Mouse (Mus musculus): ENCODE data around the gene Cep57l1. TPM values are rescaled to one million over a fixed set of nuclear protein-coding genes. Genes with fewer than 3 reads are reported as not detected.

Gene Cep57l1
- polyA plus RNA-seq, 1 experiment from 2014 or later, result 14.3 TPM

DNA sequence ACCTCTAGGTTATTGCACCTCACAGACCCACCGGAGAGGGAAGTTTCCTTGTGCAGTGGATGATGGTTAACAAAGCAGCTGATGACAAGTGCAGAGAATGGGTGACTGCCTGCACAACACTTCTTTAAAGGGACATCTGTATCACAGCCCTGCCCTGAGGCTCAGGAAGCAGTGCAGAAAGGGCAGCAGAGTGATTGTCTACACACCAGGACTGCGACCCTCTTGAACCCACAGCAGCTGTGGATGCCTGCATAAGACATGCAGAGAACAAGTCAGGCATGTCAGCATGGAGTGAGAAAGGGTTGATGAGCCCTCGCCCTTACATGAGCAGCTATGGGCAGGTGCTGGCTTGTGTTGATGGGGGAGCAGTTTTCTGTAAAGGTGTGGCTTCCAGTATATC is 48.8 kb downstream of the Cep57l1 start:
- Histone ChIP-seq H3K36me3 (ENCODE audit: control insufficient read depth, insufficient read depth, low read length) (no peaks in the 10 kb centered on the region), H3K27ac (ENCODE audit: low read depth, low read length) (no peak overlapping the region), H3K4me1 (ENCODE audit: control insufficient read depth, insufficient read depth, low read depth, low read length) (no peaks in the 10 kb centered on the region), H3K9ac (ENCODE audit: low read depth, low read length) (no peak overlapping the region), H3K27me3 (replicated peaks; ENCODE audit: control insufficient read depth, insufficient read depth, low read length) (no peaks in the 10 kb centered on the region), H3K9me3 (ENCODE audit: control insufficient read depth, low read length) (no peaks in the 10 kb centered on the region), H3K4me2 (ENCODE audit: low read length) (no peak overlapping the region), H3K4me3 (ENCODE audit: low read length) (no peak overlapping the region)
- ATAC-seq, result no peak
- WGBS, result 78% methylated on average over 3 of the region's 3 CpGs

DNA sequence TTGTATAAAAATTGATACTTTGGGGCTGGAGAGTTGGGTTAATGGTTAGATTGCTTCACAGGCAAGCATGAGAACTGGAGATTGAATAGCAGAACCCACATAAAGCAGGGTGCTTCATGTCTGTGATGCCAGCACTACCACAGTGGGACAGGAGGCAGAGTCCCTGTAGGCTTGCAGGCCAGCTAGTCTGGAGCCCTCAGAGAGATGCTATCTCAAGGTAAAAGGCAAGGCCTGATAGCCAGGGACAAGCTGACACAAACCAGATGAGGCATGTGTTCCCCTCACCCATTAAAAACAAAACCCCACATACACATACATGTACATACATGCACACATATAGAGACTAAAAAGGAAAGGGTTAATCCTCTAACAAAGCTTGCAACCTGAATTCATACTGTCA is 51.6 kb downstream of the Cep57l1 start:
- no peak for ATAC-seq
- Histone ChIP-seq H3K36me3 (ENCODE audit: control insufficient read depth, insufficient read depth, low read length) (no peaks in the 10 kb centered on the region), H3K4me1 (ENCODE audit: control insufficient read depth, insufficient read depth, low read depth, low read length) (no peaks in the 10 kb centered on the region), H3K27me3 (replicated peaks; ENCODE audit: control insufficient read depth, insufficient read depth, low read length) (no peaks in the 10 kb centered on the region), H3K9me3 (ENCODE audit: control insufficient read depth, low read length) (no peaks in the 10 kb centered on the region), H3K9ac (ENCODE audit: low read depth, low read length) (no peak overlapping the region), H3K4me3 (ENCODE audit: low read length) (no peak overlapping the region), H3K4me2 (ENCODE audit: low read length) (no peak overlapping the region), H3K27ac (ENCODE audit: low read depth, low read length) (no peak overlapping the region)

DNA sequence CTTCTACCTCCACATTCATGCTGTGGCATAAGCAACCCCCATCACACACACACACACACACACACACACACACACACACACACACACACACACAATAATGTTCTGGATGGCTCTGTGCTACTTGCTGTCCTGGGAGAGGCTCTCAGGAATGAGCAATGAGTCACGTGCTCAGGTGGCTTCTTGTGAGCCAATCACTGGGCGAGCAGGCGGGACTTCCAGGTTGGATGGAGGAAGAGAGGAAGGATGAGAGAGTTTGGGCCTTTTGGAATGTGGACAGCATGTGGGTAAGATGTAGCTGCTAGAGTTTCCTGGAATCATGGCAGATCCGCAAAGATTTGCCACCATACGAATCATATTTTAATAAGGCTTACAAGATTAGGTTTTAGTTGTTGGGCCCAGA is 52.4 kb downstream of the Cep57l1 start:
- H3K4me1 ChIP-seq (ENCODE audit: control insufficient read depth, insufficient read depth, low read depth, low read length), result no peaks in the 10 kb centered on the region
- no peaks in the 10 kb centered on the region for H3K36me3 ChIP-seq (ENCODE audit: control insufficient read depth, insufficient read depth, low read length)
- H3K4me2 ChIP-seq (ENCODE audit: low read length), result no peak overlapping the region
- H3K27ac ChIP-seq (ENCODE audit: low read depth, low read length), result no peak overlapping the region
- no peaks in the 10 kb centered on the region for H3K27me3 ChIP-seq (replicated peaks; ENCODE audit: control insufficient read depth, insufficient read depth, low read length)
- no peak overlapping the region for H3K9ac ChIP-seq (ENCODE audit: low read depth, low read length)
- no peak overlapping the region for H3K4me3 ChIP-seq (ENCODE audit: low read length)
- ATAC-seq, result no peak
- 94% methylated on average over 5 of the region's 5 CpGs for WGBS
- no peaks in the 10 kb centered on the region for H3K9me3 ChIP-seq (ENCODE audit: control insufficient read depth, low read length)

DNA sequence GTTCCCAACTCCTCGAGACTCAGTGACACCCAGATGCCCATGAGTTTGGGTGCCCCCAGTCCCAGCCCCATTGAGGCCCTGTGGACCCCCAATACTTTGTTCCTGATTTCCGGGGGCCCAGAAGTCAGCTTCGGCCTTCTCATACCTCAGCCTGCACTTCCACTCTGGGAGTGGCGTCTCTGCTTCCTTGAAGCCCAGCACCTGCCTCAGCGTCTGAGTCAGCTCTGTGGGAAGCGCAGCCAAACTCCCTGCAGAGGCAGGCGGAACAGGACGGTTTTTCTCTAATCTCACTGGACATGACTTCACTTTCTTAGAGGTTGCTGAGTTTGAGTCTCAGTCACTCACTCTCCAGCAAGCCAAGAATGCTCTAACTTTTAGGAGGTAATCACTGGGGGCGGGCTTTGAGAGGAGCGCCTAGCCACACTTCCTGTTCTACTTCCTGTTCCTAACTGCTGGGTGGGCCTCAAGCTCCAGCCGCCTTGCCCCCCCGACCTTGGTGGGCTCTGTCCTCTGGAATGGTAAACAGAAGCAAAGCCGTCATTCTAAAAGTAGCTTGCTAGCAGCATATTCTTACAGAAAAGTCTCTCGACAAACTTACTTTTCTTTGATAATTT is 57.7 kb downstream of the Cep57l1 start:
- no peaks in the 10 kb centered on the region for H3K9me3 ChIP-seq (ENCODE audit: control insufficient read depth, low read length)
- 86% methylated on average over 14 of the region's 14 CpGs for WGBS
- ATAC-seq, result no peak
- no peak overlapping the region for H3K9ac ChIP-seq (ENCODE audit: low read depth, low read length)
- H3K4me1 ChIP-seq (ENCODE audit: control insufficient read depth, insufficient read depth, low read depth, low read length), result no peaks in the 10 kb centered on the region
- no peak overlapping the region for H3K4me2 ChIP-seq (ENCODE audit: low read length)
- no peak overlapping the region for H3K27ac ChIP-seq (ENCODE audit: low read depth, low read length)
- no peaks in the 10 kb centered on the region for H3K27me3 ChIP-seq (replicated peaks; ENCODE audit: control insufficient read depth, insufficient read depth, low read length)
- H3K36me3 ChIP-seq (ENCODE audit: control insufficient read depth, insufficient read depth, low read length), result no peaks in the 10 kb centered on the region
- H3K4me3 ChIP-seq (ENCODE audit: low read length), result no peak overlapping the region

DNA sequence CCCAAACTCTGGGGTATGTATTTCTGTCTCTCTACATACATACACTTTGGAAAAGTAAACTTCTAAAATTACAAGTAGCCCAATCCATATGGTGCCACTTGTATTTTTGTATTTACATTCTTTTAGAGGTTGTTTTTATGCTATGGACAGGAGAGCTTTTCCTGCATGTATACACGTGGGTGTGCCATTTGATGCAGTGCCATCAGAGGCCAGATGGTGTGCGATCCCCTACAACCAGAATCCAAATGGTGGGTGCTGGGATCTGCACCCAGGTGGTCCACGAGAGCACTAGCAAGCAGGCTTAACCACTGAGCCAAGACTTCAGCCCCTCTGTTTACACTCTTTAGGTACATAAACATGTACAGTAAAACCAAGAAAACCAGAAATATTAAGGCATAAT is 60.4 kb downstream of the Cep57l1 start:
- Histone ChIP-seq H3K9ac (ENCODE audit: low read depth, low read length) (no peak overlapping the region), H3K9me3 (ENCODE audit: control insufficient read depth, low read length) (no peaks in the 10 kb centered on the region), H3K27me3 (replicated peaks; ENCODE audit: control insufficient read depth, insufficient read depth, low read length) (no peaks in the 10 kb centered on the region), H3K36me3 (ENCODE audit: control insufficient read depth, insufficient read depth, low read length) (no peaks in the 10 kb centered on the region), H3K4me2 (ENCODE audit: low read length) (no peak overlapping the region), H3K4me1 (ENCODE audit: control insufficient read depth, insufficient read depth, low read depth, low read length) (peaks cover 3% of the 10 kb centered on the region; the same call in 1 of the 2 replicates), H3K4me3 (ENCODE audit: low read length) (no peak overlapping the region), H3K27ac (ENCODE audit: low read depth, low read length) (no peak overlapping the region)
- no peak for ATAC-seq
- 61% methylated on average over 3 of the region's 3 CpGs for WGBS

DNA sequence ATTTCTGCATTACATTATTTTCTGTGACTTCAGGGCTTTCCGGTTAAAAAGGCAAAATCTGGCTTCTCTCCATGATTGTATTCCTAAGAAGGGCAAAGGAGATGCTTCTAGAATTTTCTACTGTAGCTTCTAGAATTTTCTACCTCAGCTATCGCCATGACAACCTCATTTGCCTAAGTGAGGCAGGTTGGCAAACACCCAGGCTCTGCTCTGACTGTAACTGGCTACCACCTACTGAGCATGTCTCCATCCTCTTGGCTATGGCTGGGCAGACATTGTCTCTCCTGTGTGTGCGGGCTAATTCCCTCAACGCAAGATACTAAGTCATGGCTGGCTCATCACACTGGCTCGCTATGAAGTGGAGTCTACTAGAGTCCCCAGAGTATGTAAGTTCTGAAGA is 63.1 kb downstream of the Cep57l1 start:
- no peak overlapping the region for H3K27ac ChIP-seq (ENCODE audit: low read depth, low read length)
- no peak overlapping the region for H3K4me2 ChIP-seq (ENCODE audit: low read length)
- no peak overlapping the region for H3K4me3 ChIP-seq (ENCODE audit: low read length)
- H3K4me1 ChIP-seq (ENCODE audit: control insufficient read depth, insufficient read depth, low read depth, low read length), result peaks cover 3% of the 10 kb centered on the region; the same call in 1 of the 2 replicates
- no peaks in the 10 kb centered on the region for H3K27me3 ChIP-seq (replicated peaks; ENCODE audit: control insufficient read depth, insufficient read depth, low read length)
- ATAC-seq, result no peak
- H3K9ac ChIP-seq (ENCODE audit: low read depth, low read length), result no peak overlapping the region
- H3K36me3 ChIP-seq (ENCODE audit: control insufficient read depth, insufficient read depth, low read length), result no peaks in the 10 kb centered on the region
- H3K9me3 ChIP-seq (ENCODE audit: control insufficient read depth, low read length), result no peaks in the 10 kb centered on the region
- WGBS, result 55% methylated on average over 5 of the region's 5 CpGs

DNA sequence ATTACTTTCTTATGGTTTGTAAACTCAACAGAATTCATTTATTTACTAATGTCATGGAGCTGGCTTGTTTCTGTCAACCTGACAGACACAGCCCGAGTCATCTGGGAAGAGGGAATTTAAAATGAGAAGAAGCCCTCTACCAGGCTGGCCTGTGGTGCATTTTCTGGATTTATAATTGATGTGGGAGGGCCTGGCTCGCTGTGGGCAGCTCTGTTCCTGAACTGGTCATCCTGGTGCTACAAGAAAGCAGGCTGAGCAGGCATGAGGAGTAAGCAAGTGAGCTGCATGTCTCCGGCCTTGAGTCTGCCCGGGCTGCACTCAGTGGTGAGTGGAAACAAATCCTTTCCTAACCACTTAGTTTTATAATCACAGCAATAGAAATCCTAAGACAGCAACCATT is 65.7 kb downstream of the Cep57l1 start:
- Histone ChIP-seq H3K27ac (ENCODE audit: low read depth, low read length) (no peak overlapping the region), H3K4me1 (ENCODE audit: control insufficient read depth, insufficient read depth, low read depth, low read length) (peaks cover 3% of the 10 kb centered on the region; the same call in 1 of the 2 replicates), H3K36me3 (ENCODE audit: control insufficient read depth, insufficient read depth, low read length) (no peaks in the 10 kb centered on the region), H3K9ac (ENCODE audit: low read depth, low read length) (no peak overlapping the region), H3K27me3 (replicated peaks; ENCODE audit: control insufficient read depth, insufficient read depth, low read length) (no peaks in the 10 kb centered on the region), H3K4me3 (ENCODE audit: low read length) (no peak overlapping the region), H3K9me3 (ENCODE audit: control insufficient read depth, low read length) (no peaks in the 10 kb centered on the region), H3K4me2 (ENCODE audit: low read length) (no peak overlapping the region)
- ATAC-seq, result no peak
- 80% methylated on average over 4 of the region's 4 CpGs for WGBS

DNA sequence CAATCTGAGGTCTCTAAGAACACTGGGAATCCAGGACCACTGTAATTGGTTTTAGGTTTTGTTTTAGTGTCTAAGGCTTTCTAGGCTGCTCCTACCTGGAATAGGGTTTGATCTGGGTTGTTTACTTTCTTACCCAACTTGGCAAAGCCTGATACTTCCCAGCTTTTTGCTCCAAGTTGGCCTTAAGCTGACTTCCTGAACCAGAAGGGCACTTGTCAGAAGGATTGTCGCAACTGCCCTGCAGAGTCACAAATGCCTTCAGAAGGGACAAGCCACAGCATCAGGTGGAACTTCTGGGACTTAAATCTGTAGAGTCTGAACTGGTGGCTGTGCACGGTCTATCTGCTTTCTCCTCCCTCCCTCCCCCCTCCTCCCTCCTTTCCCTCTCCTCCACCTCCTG is 69.5 kb downstream of the Cep57l1 start:
- ATAC-seq, result no peak
- Histone ChIP-seq H3K9me3 (ENCODE audit: control insufficient read depth, low read length) (no peaks in the 10 kb centered on the region), H3K36me3 (ENCODE audit: control insufficient read depth, insufficient read depth, low read length) (no peaks in the 10 kb centered on the region), H3K4me2 (ENCODE audit: low read length) (no peak overlapping the region), H3K27me3 (replicated peaks; ENCODE audit: control insufficient read depth, insufficient read depth, low read length) (no peaks in the 10 kb centered on the region), H3K4me3 (ENCODE audit: low read length) (no peak overlapping the region), H3K9ac (ENCODE audit: low read depth, low read length) (no peak overlapping the region), H3K27ac (ENCODE audit: low read depth, low read length) (no peak overlapping the region), H3K4me1 (ENCODE audit: control insufficient read depth, insufficient read depth, low read depth, low read length) (no peaks in the 10 kb centered on the region)
- WGBS, result 94% methylated on average over 2 of the region's 2 CpGs

DNA sequence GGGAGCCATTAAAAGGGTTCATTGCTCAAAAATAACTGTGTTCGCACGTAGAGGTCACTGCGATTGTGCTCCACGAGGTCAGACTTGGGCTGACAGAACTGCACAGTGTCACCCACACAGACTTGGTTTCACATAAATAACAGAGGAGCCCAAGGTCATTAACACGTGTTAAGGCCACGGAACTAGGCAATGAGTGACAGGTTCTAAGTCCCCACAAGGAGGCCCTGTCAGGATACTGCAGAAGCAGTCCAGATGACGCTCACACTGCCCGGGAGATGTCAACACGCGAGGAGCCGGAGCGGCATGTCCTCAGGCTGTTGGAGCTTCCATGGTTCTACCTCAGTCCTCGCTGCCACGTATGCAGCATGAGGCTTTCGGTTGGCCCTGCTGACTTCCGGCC is 72.4 kb downstream of the Cep57l1 start:
- no peak overlapping the region for H3K4me3 ChIP-seq (ENCODE audit: low read length)

DNA sequence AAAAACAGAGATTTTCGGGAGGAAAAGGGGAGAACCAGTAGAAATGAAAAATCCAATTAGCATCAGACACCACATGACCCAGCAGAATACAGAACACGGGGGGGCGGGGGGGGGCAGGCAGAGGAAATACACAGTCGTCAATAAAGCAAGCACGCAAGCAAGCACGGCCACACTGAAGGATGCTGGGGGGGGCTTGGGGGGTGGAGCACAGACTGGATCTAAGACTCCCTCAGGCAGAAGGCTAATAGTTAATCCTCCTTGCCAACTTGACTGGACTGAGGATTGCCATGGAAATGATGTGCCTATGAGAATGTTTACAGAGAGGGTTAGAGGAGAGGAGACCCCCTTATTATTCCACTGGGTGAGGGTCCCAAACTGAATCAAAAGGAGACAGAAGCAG is 74.3 kb downstream of the Cep57l1 start:
- Histone ChIP-seq H3K36me3 (ENCODE audit: control insufficient read depth, insufficient read depth, low read length) (no peaks in the 10 kb centered on the region), H3K27me3 (replicated peaks; ENCODE audit: control insufficient read depth, insufficient read depth, low read length) (no peaks in the 10 kb centered on the region), H3K9ac (ENCODE audit: low read depth, low read length) (no peak overlapping the region), H3K4me3 (ENCODE audit: low read length) (no peak overlapping the region), H3K4me1 (ENCODE audit: control insufficient read depth, insufficient read depth, low read depth, low read length) (no peaks in the 10 kb centered on the region), H3K4me2 (ENCODE audit: low read length) (no peak overlapping the region), H3K27ac (ENCODE audit: low read depth, low read length) (no peak overlapping the region), H3K9me3 (ENCODE audit: control insufficient read depth, low read length) (no peaks in the 10 kb centered on the region)
- no peak for ATAC-seq
- 71% methylated on average over 6 of the region's 6 CpGs for WGBS

More for the DNA sequence above, 72.4 kb downstream of the Cep57l1 start:
- no peak overlapping the region for H3K4me2 ChIP-seq (ENCODE audit: low read length)
- H3K27me3 ChIP-seq (replicated peaks; ENCODE audit: control insufficient read depth, insufficient read depth, low read length), result no peaks in the 10 kb centered on the region
- no peak overlapping the region for H3K9ac ChIP-seq (ENCODE audit: low read depth, low read length)
- no peak for ATAC-seq
- 98% methylated on average over 16 of the region's 16 CpGs for WGBS
- H3K27ac ChIP-seq (ENCODE audit: low read depth, low read length), result no peak overlapping the region
- H3K9me3 ChIP-seq (ENCODE audit: control insufficient read depth, low read length), result no peaks in the 10 kb centered on the region
- no peaks in the 10 kb centered on the region for H3K36me3 ChIP-seq (ENCODE audit: control insufficient read depth, insufficient read depth, low read length)
- H3K4me1 ChIP-seq (ENCODE audit: control insufficient read depth, insufficient read depth, low read depth, low read length), result no peaks in the 10 kb centered on the region
